Mouse (Mus musculus) forebrain, embryonic 14.5 days (tissue): ENCODE measurements around the gene Dnmt3a. TPM values are rescaled to one million over a fixed set of nuclear protein-coding genes. Genes with fewer than 3 reads are reported as not detected.

Experiments used
- ATAC-seq: fragments of 200-750 bp; cut with Nextera tagmentation; 2 replicates; pipeline ENCODE4 v1.8.0; 2017; ENCODE audit warnings: mild to moderate bottlenecking, moderate library complexity
- DNase-seq: peaks from one replicate; pipeline ENCODE4 v3.0.0-alpha.2; 2015; ENCODE audit warnings: low spot score
- H3K27ac ChIP-seq: fragments of 300-500 bp; sonication (generic); 2 replicates; pipeline ENCODE4 v1.5.1; 2014; ENCODE audit warnings: low read depth, mild to moderate bottlenecking, control low read depth, low read length, moderate library complexity
- H3K27me3 ChIP-seq: fragments of 300-500 bp; sonication (generic); replicated peaks from 2 replicates; pipeline ENCODE4 v1.6.1; 2014; ENCODE audit warnings: low read length, control low read depth, mixed read lengths; ENCODE audit not compliant: control insufficient read depth, insufficient read depth
- H3K36me3 ChIP-seq: fragments of 300-500 bp; sonication (generic); 2 replicates; pipeline ENCODE4 v1.6.1; 2014; ENCODE audit warnings: low read length, control low read depth; ENCODE audit not compliant: control insufficient read depth, insufficient read depth
- H3K4me1 ChIP-seq: fragments of 300-500 bp; sonication (generic); 2 replicates; pipeline ENCODE4 v1.6.1; 2014; ENCODE audit warnings: antibody characterized with exemption, low read length, control low read depth; ENCODE audit not compliant: control insufficient read depth, insufficient read depth
- H3K4me2 ChIP-seq: fragments of 300-500 bp; sonication (generic); 2 replicates; pipeline ENCODE4 v1.6.1; 2014; ENCODE audit warnings: mild to moderate bottlenecking, control low read depth, low read length
- H3K4me3 ChIP-seq: fragments of 300-500 bp; sonication (generic); 2 replicates; pipeline ENCODE4 v1.5.1; 2014; ENCODE audit warnings: low read depth, low read length, control low read depth
- H3K9ac ChIP-seq: fragments of 300-500 bp; sonication (generic); 2 replicates; pipeline ENCODE4 v1.6.1; 2014; ENCODE audit warnings: mild to moderate bottlenecking, low read length, control low read depth, moderate library complexity
- H3K9me3 ChIP-seq: fragments of 300-500 bp; sonication (generic); replicated peaks from 2 replicates; pipeline ENCODE4 v1.6.1; 2016; ENCODE audit warnings: low read length, control low read depth, mixed read lengths; ENCODE audit not compliant: control insufficient read depth
- WGBS: fragments of 180-500 bp; shearing (Covaris S2); extraction: QIAGEN DNeasy Blood & Tissue Kit; methylation state at CpG from one replicate; pipeline ENCODE4 v1.1.7; 2014; 5-methylcytosine and 5-hydroxymethylcytosine counted together
- polyA plus RNA-seq: library from polyadenylated mRNA; unstranded; fragments of >200 nt; fragmentation: Nextera tagmentation; extraction: Ambion mirVana; gene quantifications from 2 replicates; pipeline ENCODE4 v1.2.1, GENCODE M21; 2014

The Dnmt3a gene
- polyA plus RNA-seq, 1 experiment from 2014 or later: 28.0 TPM

DNA sequence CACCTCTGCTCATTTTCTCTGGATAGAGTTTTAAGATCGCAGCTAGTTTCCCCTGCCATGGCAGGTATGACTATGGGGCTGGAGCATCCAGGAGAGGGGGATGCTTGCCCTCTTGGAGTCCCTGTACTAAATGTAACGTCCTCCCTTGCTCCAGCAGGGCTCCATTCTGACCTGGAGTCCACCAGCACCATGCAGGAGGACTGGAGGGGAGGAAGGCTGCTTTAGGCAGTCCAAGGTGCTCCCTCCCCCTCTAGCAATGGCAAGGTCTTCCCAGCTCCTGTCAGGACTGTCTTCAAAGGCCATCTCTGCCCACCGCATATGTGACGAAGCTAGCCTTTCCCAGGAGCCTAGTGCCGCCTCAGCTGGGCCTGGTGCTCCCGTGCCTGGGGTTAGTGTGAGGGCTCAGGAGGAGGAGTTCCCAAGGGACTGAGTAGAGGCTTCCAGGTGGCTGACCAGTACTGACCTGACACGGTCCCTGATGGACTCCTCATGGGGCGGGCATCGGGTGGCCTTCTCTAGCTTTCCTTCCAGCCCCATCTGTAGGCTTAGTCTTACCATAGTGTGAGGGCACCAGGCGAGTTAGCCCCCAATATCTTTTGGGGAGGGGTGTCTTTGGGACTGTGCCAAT is 104.8 kb downstream of the Dnmt3a start:
- H3K4me3 ChIP-seq: no peak overlapping the region
- WGBS: 77% methylated on average over 10 of the region's 10 CpGs
- no peaks in the 10 kb centered on the region for H3K9me3 ChIP-seq
- H3K27ac ChIP-seq: no peak overlapping the region
- H3K36me3 ChIP-seq: peaks cover 60% of the 10 kb centered on the region
- DNase-seq: no peak
- H3K4me1 ChIP-seq: no peaks in the 10 kb centered on the region
- no peak for ATAC-seq
- H3K9ac ChIP-seq: no peak overlapping the region
- no peak overlapping the region for H3K4me2 ChIP-seq
- H3K27me3 ChIP-seq: no peaks in the 10 kb centered on the region

DNA sequence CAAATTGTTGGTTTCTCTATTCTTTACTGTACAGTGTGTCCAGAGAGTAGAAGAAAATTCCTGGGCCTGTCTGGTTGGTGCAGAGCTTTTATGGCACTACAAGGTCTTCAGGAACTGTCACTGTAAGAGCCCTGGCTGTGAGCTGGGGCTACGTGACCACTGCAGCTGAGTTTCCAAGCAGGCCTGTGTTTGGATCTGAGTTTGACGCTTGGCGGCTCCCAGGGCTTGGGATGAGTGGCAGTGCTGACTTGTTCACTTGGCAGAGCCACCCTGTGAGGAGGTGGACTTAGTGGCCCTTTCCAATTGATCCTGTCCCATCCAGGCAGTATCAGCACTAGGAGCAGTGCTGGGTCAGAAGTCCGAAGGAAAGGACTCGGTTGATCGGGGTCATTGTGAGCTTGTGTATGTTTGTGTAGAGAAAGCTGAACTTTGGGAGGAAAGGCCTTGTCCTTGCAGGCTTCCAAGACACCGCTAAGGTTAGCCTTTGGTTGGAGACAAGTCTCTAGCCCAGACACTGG is 106.1 kb downstream of the Dnmt3a start:
- no peaks in the 10 kb centered on the region for H3K4me1 ChIP-seq
- 86% methylated on average over 7 of the region's 7 CpGs for WGBS
- no peaks in the 10 kb centered on the region for H3K9me3 ChIP-seq
- H3K27ac ChIP-seq: no peak overlapping the region
- no peak overlapping the region for H3K9ac ChIP-seq
- ATAC-seq (no peak), DNase-seq (no peak)
- H3K27me3 ChIP-seq: no peaks in the 10 kb centered on the region
- peaks cover 47% of the 10 kb centered on the region for H3K36me3 ChIP-seq
- no peak overlapping the region for H3K4me2 ChIP-seq
- no peak overlapping the region for H3K4me3 ChIP-seq

DNA sequence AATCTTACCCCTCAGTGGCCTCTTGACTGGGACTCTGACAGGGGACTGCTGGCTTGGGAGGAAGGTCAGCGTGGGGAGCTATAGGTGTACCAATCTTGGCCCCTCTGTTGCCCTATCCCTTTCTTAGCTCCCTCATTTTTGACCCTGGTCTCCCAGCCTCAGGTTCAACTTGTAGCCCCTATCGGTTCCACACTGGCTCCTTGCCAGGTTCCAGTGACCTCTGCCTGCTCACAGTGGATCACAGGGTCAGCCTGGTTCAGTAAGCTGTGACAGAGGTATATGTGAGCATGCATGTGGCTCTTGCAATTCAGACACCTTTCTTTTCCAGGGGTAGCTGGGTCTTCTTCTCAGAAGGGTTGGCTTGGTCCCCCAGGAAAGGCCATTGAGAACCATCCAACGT is 110.0 kb downstream of the Dnmt3a start:
- peaks cover 11% of the 10 kb centered on the region; the same call in 1 of the 2 replicates for H3K36me3 ChIP-seq
- H3K4me3 ChIP-seq: no peak overlapping the region
- H3K9me3 ChIP-seq: no peaks in the 10 kb centered on the region
- no peak overlapping the region for H3K27ac ChIP-seq
- H3K27me3 ChIP-seq: no peaks in the 10 kb centered on the region
- H3K4me1 ChIP-seq: no peaks in the 10 kb centered on the region
- ATAC-seq: no peak
- DNase-seq: no peak
- WGBS: 86% methylated on average over 3 of the region's 3 CpGs
- H3K9ac ChIP-seq: no peak overlapping the region
- H3K4me2 ChIP-seq: no peak overlapping the region

DNA sequence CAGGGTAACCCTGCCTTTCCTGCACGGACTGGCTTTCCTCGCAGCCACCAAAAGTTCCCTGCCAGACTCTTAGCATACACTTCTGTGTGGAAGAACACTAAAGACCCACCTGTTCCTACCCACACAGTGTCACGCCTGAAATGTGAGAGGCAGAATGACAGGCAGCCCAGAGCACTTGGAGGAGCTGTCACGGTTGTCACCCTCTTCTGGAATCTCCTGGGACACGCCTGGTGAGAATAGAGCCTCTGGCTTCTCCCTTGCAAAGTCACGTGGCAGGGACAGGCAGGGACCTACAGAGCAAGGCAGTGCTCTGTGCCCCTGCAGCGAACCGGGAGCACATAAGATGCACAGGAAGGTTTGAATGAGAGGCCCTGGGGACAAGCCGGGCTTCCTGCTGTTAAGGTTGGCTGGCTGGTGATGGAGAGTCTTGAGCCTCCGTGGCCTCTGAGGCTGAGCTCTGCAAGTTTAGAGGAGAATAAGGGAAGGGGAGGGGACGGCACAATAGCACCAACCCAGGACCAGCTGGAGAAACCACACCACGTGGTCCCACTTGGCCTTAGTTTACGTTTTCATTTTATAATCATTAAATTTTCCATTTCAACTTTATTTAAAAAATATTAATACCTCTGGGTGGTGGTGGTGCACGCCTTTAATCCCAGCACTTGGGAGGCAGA is 112.0 kb downstream of the Dnmt3a start:
- Histone ChIP-seq H3K27me3 (no peaks in the 10 kb centered on the region), H3K4me2 (no peak overlapping the region), H3K27ac (no peak overlapping the region), H3K36me3 (peaks cover 9% of the 10 kb centered on the region; the same call in 1 of the 2 replicates), H3K4me3 (no peak overlapping the region), H3K4me1 (no peaks in the 10 kb centered on the region), H3K9ac (no peak overlapping the region), H3K9me3 (no peaks in the 10 kb centered on the region)
- WGBS: 23% methylated on average over 14 of the region's 14 CpGs
- ATAC-seq (peak; percentile 52; the same call in 1 of the 2 replicates), DNase-seq (peak; percentile 25)

DNA sequence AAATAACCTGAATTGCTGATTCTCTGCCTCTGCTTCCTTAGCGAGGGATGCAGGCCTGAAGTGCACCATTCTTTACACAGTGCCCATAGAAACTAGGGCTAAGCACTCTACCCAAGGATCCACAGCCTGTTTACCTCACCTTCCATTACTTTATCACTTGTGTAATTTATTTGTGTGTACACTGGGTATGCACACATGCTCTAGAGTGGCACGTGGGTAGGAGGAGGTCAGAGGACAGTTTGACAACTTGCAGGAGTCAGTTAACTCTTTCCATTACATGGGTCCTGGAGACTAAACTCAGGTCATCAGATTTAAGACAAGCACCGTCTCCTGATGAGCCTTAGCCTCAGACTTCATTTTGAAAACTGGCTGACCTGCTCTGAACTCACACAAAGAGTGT is 112.8 kb downstream of the Dnmt3a start:
- H3K9me3 ChIP-seq: no peaks in the 10 kb centered on the region
- H3K4me3 ChIP-seq: no peak overlapping the region
- H3K4me1 ChIP-seq: no peaks in the 10 kb centered on the region
- no peak overlapping the region for H3K27ac ChIP-seq
- peaks cover 9% of the 10 kb centered on the region; the same call in 1 of the 2 replicates for H3K36me3 ChIP-seq
- 74% methylated on average over 3 of the region's 3 CpGs for WGBS
- no peak overlapping the region for H3K9ac ChIP-seq
- no peak overlapping the region for H3K4me2 ChIP-seq
- ATAC-seq: no peak
- no peaks in the 10 kb centered on the region for H3K27me3 ChIP-seq
- DNase-seq: no peak

DNA sequence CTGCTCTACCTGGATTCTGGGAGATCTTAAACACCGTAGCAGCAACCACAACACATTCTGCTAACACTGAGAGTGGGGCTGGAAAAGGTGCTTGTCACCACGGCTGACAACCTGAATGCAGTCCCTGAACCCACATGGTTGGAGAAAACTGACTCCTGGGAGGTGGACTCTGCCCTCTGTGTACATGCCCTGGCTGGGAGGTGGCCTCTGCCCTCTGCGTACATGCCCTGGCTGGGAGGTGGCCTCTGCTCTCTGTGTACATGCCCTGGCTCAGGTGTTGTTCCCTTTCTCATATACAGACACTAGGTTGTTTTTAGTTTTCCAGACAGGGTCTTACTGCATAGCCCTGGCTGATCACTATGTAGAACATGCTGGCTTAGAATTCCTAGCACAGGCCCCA is 113.6 kb downstream of the Dnmt3a start:
- Histone ChIP-seq H3K4me1 (no peaks in the 10 kb centered on the region), H3K27ac (no peak overlapping the region), H3K27me3 (no peaks in the 10 kb centered on the region), H3K36me3 (peaks cover 6% of the 10 kb centered on the region; the same call in 1 of the 2 replicates), H3K9me3 (no peaks in the 10 kb centered on the region), H3K4me3 (no peak overlapping the region), H3K4me2 (no peak overlapping the region), H3K9ac (no peak overlapping the region)
- DNase-seq (no peak), ATAC-seq (no peak)
- WGBS: 89% methylated on average over 3 of the region's 3 CpGs

DNA sequence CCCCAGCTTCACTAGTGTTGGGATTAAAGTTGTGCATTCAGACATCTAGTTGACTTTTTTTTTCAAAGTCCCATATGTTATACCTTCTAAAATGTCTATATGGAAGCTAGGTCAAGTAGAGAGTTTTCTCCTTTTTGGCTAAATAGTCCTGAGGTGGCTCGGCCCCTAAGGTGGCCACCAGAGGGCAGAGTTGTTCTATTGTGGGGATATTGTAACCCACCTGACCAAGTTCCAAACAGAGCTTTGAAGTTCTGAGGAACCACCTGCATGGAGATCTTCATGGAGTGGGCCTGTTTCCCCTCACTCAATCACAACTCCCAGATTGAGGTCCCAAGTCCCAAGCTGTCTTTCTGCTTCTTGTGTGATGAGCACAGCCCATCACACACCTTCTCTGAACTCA is 120.3 kb downstream of the Dnmt3a start:
- 0 out of 2 replicates have a peak, but pooled peaks have one; percentile 29 for ATAC-seq

DNA sequence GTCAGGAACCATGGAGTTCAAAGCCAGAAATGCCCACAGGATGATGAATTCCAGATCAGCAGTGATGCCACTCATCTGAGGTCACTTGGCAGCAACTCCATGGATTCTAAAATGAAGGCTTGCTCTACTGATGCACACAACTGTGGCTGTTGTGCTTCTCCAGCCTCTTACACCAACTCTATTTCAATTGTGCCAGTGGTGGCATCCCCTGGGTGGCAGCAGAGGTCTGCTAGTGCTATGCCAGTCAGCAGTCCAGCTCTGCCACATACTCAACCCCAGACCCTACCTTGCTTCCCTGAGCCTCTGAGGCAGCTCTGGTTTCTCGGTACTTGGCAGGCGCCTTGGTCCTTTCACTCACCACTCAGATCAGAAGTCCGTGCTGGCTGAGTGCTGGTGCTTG is 123.0 kb downstream of the Dnmt3a start:
- no peaks in the 10 kb centered on the region for H3K27me3 ChIP-seq
- WGBS: 84% methylated on average over 3 of the region's 3 CpGs
- no peaks in the 10 kb centered on the region for H3K9me3 ChIP-seq
- ATAC-seq (no peak), DNase-seq (no peak)
- H3K36me3 ChIP-seq: no peaks in the 10 kb centered on the region
- no peak overlapping the region for H3K4me3 ChIP-seq
- no peak overlapping the region for H3K4me2 ChIP-seq
- no peak overlapping the region for H3K27ac ChIP-seq
- H3K4me1 ChIP-seq: no peaks in the 10 kb centered on the region
- no peak overlapping the region for H3K9ac ChIP-seq

More for the DNA sequence above, 120.3 kb downstream of the Dnmt3a start:
- Histone ChIP-seq H3K9me3 (no peaks in the 10 kb centered on the region), H3K4me3 (no peak overlapping the region), H3K4me2 (no peak overlapping the region), H3K4me1 (no peaks in the 10 kb centered on the region), H3K36me3 (no peaks in the 10 kb centered on the region), H3K27me3 (no peaks in the 10 kb centered on the region), H3K9ac (no peak overlapping the region), H3K27ac (no peak overlapping the region)
- WGBS: 0% methylated on average over 1 of the region's 1 CpGs
- DNase-seq: peak; percentile 77
